Mouse (Mus musculus) hindbrain, embryonic 10.5 days (tissue): ENCODE results near the gene Pom121l2. TPM values are rescaled to one million over a fixed set of nuclear protein-coding genes. Genes with fewer than 3 reads are reported as not detected.

Experiments
- DNase-seq: peaks from one replicate; pipeline ENCODE4 v3.0.0-alpha.2; 2017; ENCODE audit warnings: low spot score
- H3K27ac ChIP-seq: fragments of 300-500 bp; sonication (generic); 2 replicates; pipeline ENCODE4 v1.5.1; 2016; ENCODE audit warnings: mild to moderate bottlenecking, moderate library complexity
- H3K27me3 ChIP-seq: fragments of 300-500 bp; sonication (generic); 2 replicates; pipeline ENCODE4 v1.6.1; 2016; ENCODE audit warnings: mild to moderate bottlenecking; ENCODE audit not compliant: poor library complexity, insufficient read depth, severe bottlenecking
- H3K36me3 ChIP-seq: fragments of 300-500 bp; sonication (generic); 2 replicates; pipeline ENCODE4 v1.6.1; 2016; ENCODE audit warnings: mild to moderate bottlenecking, moderate library complexity
- H3K4me1 ChIP-seq: fragments of 300-500 bp; sonication (generic); replicated peaks from 2 replicates; pipeline ENCODE4 v1.6.1; 2016; ENCODE audit warnings: mild to moderate bottlenecking
- H3K4me3 ChIP-seq: fragments of 300-500 bp; sonication (generic); 2 replicates; pipeline ENCODE4 v1.5.1; 2016; ENCODE audit warnings: mild to moderate bottlenecking, moderate library complexity
- H3K9me3 ChIP-seq: fragments of 300-500 bp; sonication (generic); 2 replicates; pipeline ENCODE4 v1.6.1; 2016; ENCODE audit warnings: mild to moderate bottlenecking, moderate library complexity
- WGBS: fragments of 180-500 bp; shearing (Covaris S2); methylation state at CpG from one replicate; pipeline ENCODE4 v1.1.7; 2016; 5-methylcytosine and 5-hydroxymethylcytosine counted together
- polyA plus RNA-seq: library from polyadenylated mRNA; unstranded; fragments of >200 nt; fragmentation: Nextera tagmentation; extraction: Ambion mirVana; gene quantifications from 2 replicates; pipeline ENCODE4 v1.2.1, GENCODE M21; 2016

The Pom121l2 gene
- 0.07 TPM in 1 of 2 replicates, not detected in the other for polyA plus RNA-seq

DNA sequence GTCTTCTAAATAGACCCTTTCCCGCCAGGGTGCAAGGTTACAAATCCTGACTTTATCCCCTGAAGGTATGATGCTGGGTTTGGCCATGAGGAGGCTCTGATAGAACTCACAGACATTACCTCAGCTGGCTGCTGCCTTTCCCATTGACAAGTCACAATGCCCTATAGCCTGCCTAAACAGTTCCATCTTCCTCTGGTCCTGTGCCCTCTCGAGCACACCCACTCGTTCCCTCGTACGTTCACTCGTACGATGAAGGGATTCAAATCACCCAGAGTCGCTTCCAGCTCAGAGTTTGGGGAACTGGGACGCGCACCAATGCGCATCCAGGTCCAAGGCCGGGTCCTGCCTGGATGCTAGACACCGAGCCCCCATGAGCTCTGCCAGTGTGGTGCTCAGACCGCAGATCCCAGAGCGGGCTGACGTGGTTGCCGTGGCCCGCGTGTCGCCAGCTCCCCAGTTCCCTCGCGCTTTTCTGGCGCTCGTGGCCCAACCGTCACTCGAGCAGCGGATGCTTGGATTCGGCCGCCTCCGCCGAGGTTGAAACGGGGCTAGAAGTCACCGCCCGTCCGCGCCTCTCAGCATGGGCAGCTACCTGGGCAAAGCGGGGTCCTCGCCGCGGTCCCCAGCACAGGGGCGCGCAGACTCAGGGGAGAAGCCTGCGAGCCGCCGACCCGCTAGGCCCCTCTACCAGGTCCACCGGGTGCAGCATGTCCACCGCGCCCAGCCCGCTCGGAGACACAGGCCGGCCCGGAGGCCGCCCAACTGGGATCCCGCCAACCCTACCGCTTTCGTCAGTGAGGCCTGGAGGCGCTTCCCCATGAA, at the start of gene Pom121l2:
TSS of gene Pom121l2 (plus strand) at position 214 of the 822 bp plus-strand sequence.
- under 1% methylated on average over 58 of the region's 58 CpGs for WGBS

DNA sequence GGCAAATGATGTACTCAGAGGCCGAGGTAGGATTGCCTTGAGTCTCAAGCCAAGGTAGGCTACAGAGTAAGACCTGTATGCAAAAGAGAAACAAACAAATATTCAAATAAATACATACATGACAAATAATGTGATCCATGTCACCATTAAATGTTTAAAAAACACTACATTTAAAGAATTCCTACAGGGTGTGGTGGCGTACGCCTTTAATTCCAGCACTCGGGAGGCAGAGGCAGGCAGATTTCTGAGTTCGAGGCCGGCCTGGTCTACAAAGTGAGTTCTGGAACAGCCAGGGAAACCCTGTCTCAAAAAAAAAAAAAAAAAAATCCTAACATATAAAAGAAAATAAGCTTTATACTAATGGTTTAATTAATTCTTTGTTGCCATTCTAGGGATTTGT, 49.3 kb upstream of the Pom121l2 start:
- no peak for DNase-seq
- no peaks in the 10 kb centered on the region for H3K27me3 ChIP-seq
- no peak overlapping the region for H3K27ac ChIP-seq
- H3K36me3 ChIP-seq: no peaks in the 10 kb centered on the region
- peaks cover 14% of the 10 kb centered on the region for H3K4me1 ChIP-seq
- H3K9me3 ChIP-seq: no peaks in the 10 kb centered on the region
- WGBS: 45% methylated on average over 6 of the region's 6 CpGs
- no peak overlapping the region for H3K4me3 ChIP-seq

More for the DNA sequence above, at the start of gene Pom121l2:
- Histone ChIP-seq H3K4me3 (peak within 1 kb of the TSS; percentile 57), H3K4me1 (peaks cover 20% of the 10 kb centered on the region), H3K36me3 (no peaks in the 10 kb centered on the region), H3K9me3 (no peaks in the 10 kb centered on the region), H3K27me3 (peaks cover 90% of the 10 kb centered on the region), H3K27ac (peak within 1 kb of the TSS; percentile 73)
- peak; percentile 63 for DNase-seq

DNA sequence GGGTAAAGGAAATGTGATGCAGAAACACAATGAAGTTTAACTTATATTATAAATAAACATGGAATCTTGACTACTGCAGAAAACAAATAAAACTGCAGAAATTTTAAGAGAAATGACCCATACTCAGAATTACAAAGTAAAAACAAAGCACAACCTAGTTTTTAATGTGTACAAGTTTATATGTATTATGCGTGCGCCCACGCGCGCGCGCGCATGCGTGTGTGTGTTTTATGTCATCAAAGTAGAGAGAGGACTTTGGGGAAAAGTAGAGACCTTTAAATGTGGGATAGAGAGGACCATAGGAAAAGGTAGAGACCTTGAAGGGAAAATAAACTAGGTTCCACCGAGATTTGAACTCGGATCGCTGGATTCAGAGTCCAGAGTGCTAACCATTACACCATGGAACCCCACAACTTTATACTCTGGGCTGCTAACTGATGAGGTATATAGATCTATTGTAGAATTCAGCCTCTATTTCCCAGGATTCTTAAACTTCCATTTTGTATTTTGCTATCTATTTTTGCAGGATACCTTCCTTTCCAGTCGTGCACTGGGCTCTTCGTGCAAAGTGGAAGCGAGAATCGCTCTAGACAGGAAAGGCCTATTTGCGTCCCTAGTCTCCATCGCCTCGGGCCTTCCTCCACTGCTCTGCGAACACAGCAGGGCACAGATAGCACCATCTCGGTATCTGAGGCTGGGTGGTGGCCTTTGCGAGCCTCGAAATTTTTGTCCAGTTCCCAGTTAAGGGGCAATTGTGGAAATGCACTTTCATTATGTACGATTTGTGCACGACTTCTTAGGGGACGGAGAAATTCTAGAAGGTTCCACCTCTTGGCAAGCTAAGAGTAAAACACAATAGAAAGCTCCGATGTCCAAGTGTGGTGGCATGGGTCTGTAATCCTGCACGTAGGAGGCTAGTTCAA, 47.1 kb upstream of the Pom121l2 start:
- peak overlapping the region; percentile 43 for H3K4me3 ChIP-seq
- WGBS: 3% methylated on average over 28 of the region's 28 CpGs
- peak overlapping the region; percentile 42; the same call in 1 of the 2 replicates for H3K27ac ChIP-seq
- H3K36me3 ChIP-seq: no peaks in the 10 kb centered on the region
- no peaks in the 10 kb centered on the region for H3K27me3 ChIP-seq
- H3K4me1 ChIP-seq: peaks cover 24% of the 10 kb centered on the region
- no peaks in the 10 kb centered on the region for H3K9me3 ChIP-seq
- peak; percentile 57 for DNase-seq

DNA sequence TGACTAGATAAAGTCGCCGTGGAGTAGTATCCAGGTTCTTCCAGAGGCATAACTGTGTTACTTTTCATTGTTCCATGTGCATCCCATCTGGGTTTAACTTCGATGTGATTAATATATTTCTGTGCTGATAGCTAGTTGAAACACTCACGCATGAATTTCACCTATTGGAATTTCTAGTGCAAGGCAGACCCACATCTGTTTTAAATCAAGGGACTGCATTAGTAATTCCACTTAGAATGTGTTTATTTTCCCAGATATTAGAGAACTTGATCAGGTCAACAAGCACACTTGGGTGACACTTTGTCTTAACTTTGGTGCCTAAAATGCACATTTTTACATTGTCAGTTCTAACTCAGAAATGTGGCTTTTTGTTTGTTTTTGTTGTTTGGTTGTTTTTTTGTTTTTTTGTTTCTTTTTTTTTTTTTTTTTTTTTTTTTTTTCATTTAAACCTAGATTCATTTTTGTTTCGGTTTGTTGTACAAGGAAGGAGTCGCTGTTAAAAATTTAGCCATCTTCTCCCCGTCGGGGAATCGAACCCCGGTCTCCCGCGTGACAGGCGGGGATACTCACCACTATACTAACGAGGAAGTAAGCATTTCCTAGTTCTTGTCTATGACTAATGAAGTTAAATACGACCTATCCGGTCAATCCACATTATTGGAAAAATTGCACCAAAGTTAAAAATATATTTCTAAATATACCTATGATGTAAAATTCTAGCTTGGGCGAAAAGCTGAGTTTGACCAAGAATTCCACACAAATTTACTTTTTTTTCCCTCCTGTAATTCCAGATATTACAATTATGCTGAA, 45.8 kb upstream of the Pom121l2 start:
- Histone ChIP-seq H3K36me3 (no peaks in the 10 kb centered on the region), H3K9me3 (no peaks in the 10 kb centered on the region), H3K27me3 (no peaks in the 10 kb centered on the region), H3K4me3 (peak overlapping the region; percentile 49), H3K27ac (no peak overlapping the region), H3K4me1 (peaks cover 24% of the 10 kb centered on the region)
- WGBS: 9% methylated on average over 17 of the region's 17 CpGs
- DNase-seq: peak; percentile 80

DNA sequence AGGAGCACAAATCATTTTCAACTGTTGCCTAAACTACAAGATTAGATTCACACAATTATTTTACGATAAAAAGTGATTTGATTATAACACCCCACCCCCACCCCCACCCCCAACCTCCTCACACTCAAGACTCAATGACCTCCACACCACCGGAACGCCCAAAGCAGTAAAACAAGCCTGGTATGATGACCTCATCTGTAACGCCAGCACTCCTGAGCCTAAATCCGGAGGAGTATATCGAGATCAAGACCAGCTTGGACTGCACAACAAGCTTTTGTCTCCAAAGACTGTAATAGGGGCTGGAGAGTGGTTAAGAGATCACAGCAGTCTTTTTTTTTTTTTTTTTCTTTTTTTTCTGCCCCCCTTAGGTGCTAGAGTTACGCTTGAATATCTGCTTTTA, 45.2 kb upstream of the Pom121l2 start:
- DNase-seq: no peak
- Histone ChIP-seq H3K27me3 (no peaks in the 10 kb centered on the region), H3K4me1 (peaks cover 24% of the 10 kb centered on the region), H3K9me3 (no peaks in the 10 kb centered on the region), H3K4me3 (peak overlapping the region; percentile 49), H3K36me3 (no peaks in the 10 kb centered on the region), H3K27ac (no peak overlapping the region)
- WGBS: 3% methylated on average over 7 of the region's 7 CpGs

DNA sequence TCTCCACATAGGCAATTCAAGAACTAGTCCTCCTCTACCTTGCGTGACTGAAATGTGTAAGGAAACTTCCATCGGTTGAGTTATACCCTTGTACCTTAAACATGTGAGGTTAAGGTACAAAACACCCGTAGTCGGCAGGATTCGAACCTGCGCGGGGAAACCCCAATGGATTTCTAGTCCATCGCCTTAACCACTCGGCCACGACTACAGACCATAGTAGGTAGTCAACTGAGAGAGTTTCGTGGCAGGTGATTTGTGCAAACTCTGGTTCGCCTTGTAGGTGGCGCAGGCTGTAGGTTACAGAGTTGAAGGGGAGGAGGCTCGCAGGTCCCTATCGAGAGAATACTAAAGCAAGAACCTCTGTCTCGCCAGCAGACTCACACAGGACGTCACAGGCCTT, 44.0 kb upstream of the Pom121l2 start:
- Histone ChIP-seq H3K36me3 (no peaks in the 10 kb centered on the region), H3K9me3 (no peaks in the 10 kb centered on the region), H3K27ac (no peak overlapping the region), H3K27me3 (no peaks in the 10 kb centered on the region), H3K4me3 (peak overlapping the region; percentile 49), H3K4me1 (peaks cover 24% of the 10 kb centered on the region)
- under 1% methylated on average over 17 of the region's 17 CpGs for WGBS
- DNase-seq: peak; percentile 83

DNA sequence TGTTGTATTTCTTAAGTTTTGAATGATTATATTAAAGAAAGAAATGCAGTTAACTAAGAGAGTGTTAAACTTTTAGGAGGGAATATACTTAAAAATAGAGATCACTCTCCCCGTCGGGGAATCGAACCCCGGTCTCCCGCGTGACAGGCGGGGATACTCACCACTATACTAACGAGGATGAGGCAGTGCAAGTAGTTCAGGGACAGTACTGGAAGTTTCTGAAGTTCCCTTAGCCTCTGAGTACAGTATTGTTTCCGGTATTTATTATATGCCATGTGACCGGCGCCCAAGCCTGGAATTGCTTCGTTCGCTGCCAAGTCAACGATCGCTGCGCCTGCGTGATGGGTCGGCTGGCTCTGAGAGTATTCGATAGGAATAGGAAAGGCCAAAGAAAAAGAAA, 40.8 kb upstream of the Pom121l2 start:
- Histone ChIP-seq H3K36me3 (no peaks in the 10 kb centered on the region), H3K4me3 (peak overlapping the region; percentile 58), H3K9me3 (no peaks in the 10 kb centered on the region), H3K27ac (peak overlapping the region; percentile 71), H3K4me1 (peaks cover 18% of the 10 kb centered on the region), H3K27me3 (no peaks in the 10 kb centered on the region)
- peak; percentile 88 for DNase-seq
- WGBS: under 1% methylated on average over 19 of the region's 19 CpGs

DNA sequence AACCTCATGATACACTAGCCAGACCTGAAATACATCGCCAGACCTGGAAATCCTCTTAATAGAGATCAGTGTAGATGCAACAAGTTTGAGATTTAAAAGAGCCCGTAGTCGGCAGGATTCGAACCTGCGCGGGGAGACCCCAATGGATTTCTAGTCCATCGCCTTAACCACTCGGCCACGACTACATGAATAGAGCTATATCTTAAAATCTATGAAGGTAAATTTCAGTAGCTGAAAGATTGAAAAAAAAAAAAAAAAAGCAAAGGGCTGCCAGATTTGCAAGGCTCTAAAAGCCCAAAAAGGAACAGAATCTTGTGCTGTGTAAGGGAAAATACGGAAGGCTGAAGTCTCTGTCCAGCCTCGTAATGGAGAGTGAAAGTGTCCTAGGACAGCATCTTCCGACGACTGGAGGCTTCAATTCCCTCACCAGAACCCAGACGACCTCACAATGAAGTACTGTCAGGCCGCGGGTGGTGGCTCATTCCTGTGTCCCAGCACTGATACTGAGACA, 40.1 kb upstream of the Pom121l2 start:
- peak overlapping the region; percentile 71 for H3K27ac ChIP-seq

DNA sequence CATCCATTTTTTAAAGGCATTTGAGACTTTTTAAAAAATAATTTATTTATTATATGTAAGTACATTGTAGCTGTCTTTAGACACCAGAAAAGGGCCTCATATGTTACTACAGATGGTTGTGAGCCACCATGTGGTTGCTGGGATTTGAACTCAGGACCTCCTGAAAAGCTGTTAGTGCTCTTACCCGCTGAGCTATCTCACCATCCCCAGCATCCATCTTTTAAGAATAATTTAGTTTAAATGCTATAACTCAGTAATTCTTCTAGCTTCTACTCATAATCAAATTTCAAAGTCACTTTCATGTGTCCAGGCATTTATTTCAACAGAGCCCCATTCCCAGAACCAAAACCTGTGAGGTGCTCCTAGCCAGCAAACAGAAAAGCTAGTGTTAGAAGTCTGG, 37.4 kb upstream of the Pom121l2 start:
- Histone ChIP-seq H3K4me1 (peaks cover 15% of the 10 kb centered on the region), H3K36me3 (peaks cover 19% of the 10 kb centered on the region), H3K27me3 (no peaks in the 10 kb centered on the region), H3K9me3 (no peaks in the 10 kb centered on the region), H3K4me3 (no peak overlapping the region), H3K27ac (no peak overlapping the region)
- no peak for DNase-seq
- WGBS: 86% methylated on average over 1 of the region's 1 CpGs

More for the DNA sequence above, 40.1 kb upstream of the Pom121l2 start:
- H3K4me3 ChIP-seq: peak overlapping the region; percentile 58
- no peaks in the 10 kb centered on the region for H3K9me3 ChIP-seq
- no peaks in the 10 kb centered on the region for H3K36me3 ChIP-seq
- peaks cover 17% of the 10 kb centered on the region for H3K4me1 ChIP-seq
- no peaks in the 10 kb centered on the region for H3K27me3 ChIP-seq
- under 1% methylated on average over 16 of the region's 16 CpGs for WGBS
- DNase-seq: peak; percentile 80

DNA sequence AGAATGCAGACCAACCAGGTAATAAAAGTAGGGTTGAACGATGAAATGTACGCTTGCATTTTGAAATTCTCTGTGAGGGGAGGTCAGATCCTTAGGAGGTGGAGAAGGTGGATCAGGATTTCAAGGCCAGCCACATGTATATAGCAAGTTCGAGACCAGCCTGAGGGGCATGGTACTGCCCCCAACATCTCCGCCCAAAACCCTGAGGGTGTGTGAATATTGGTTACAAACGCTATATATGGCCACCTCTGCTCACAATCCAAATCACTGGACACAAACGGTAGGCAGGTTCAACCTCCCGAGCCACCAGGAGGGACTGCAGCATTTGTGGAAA, 36.4 kb upstream of the Pom121l2 start:
- Histone ChIP-seq H3K27ac (peak overlapping the region; percentile 94), H3K36me3 (peaks cover 28% of the 10 kb centered on the region), H3K9me3 (no peaks in the 10 kb centered on the region), H3K27me3 (no peaks in the 10 kb centered on the region), H3K4me1 (peaks cover 15% of the 10 kb centered on the region), H3K4me3 (peak overlapping the region; percentile 81)
- DNase-seq: no peak
- 2% methylated on average over 7 of the region's 7 CpGs for WGBS

DNA sequence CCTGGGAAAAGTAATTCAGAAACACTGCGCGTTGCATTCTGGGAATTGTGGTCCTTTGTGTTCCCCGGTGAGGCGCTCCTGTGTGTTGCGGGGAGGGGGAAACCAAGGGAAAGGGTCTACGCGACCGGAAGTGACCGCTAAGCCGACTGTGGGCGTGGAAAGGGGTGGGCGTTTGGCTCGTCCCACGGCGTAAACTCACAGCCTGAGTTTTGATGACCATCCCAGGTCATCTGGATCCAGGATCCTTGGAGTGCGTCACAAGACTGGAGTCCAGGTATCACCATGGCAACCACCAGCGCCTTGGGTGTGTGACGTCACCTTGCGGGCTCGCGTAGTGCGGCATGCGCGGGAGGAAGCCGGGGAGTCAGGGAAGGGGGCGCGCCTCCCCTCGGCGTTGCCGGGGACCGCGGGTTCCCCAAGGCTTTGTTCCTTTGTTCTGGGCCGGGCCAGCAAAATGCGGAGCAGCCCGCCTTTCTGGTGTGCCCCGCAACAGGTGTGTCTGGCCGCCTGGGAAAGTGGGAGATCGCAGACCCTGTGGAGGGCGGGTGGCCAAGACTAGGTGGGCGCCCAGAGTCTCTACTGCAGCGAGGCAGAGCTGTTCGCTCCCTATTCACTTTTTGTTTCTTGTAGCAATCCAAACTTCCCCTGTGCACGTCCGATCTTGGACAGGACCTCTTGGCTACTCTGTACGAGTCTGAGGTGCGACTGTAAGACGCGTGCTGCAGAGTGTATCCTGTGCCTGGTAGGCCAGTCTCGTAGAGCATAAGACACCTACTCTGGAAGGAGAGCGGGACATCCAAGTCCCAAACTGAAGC, 35.9 kb upstream of the Pom121l2 start, which contains the start of gene Zfp184:
TSS of gene Zfp184 (plus strand) at position 169 of the 815 bp plus-strand sequence.
- peaks cover 34% of the 10 kb centered on the region for H3K36me3 ChIP-seq
- DNase-seq: peak; percentile 95
- WGBS: under 1% methylated on average over 50 of the region's 50 CpGs
- H3K4me3 ChIP-seq: peak within 1 kb of the TSS; percentile 81
- no peaks in the 10 kb centered on the region for H3K27me3 ChIP-seq
- H3K4me1 ChIP-seq: peaks cover 15% of the 10 kb centered on the region
- no peaks in the 10 kb centered on the region for H3K9me3 ChIP-seq
- H3K27ac ChIP-seq: peak within 1 kb of the TSS; percentile 94
